Mouse (Mus musculus) T-helper 1 cell (primary cell): Measurements from ENCODE around the gene Gga2.

ENCODE experiments used
- in situ Hi-C: fragments of 300-600 bp; cut with MboI, MseI; formaldehyde crosslinking; loops from one replicate; pipeline ENCODE4 v1.15.1; 2025; ENCODE audit warnings: high pct_unique_total_duplicates

The Gga2 gene

DNA sequence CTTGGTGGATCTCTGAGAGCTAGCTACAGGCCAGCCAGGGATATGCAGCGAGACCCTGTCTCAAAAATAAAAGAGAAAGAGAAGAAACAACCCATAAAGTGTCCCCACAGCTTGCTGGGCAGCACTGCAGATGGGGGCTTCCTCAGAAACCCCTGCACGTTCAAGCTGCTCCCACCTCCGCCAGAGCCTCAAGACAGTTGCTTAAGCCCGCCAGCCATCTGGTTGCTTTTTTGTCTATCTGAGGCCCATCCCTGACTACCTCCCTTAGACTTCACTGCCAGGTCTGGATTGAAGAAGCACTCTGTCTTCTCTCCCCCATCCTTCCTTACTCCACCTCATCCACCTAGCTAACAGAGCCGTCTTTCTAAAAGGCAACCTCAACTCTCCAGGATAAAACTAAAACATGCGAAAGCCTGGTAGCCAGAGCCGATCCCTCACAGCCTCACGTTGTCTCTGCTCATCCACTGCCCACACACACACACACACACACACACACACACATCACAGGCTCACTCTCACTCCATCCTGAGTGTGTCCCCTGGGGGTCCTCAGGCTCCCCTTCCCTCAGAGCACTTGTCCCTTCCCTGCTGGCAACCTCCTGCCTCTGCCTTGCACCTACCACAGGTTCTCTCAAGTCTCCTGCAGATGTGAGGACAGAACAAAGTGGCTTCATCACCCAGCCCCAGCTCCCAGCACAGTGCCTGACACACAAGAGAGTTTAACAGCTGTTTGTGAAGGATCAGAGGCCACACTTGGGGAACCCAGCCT is 82.7 kb downstream of the Gga2 start:
- in situ Hi-C loops: no loop called here

DNA sequence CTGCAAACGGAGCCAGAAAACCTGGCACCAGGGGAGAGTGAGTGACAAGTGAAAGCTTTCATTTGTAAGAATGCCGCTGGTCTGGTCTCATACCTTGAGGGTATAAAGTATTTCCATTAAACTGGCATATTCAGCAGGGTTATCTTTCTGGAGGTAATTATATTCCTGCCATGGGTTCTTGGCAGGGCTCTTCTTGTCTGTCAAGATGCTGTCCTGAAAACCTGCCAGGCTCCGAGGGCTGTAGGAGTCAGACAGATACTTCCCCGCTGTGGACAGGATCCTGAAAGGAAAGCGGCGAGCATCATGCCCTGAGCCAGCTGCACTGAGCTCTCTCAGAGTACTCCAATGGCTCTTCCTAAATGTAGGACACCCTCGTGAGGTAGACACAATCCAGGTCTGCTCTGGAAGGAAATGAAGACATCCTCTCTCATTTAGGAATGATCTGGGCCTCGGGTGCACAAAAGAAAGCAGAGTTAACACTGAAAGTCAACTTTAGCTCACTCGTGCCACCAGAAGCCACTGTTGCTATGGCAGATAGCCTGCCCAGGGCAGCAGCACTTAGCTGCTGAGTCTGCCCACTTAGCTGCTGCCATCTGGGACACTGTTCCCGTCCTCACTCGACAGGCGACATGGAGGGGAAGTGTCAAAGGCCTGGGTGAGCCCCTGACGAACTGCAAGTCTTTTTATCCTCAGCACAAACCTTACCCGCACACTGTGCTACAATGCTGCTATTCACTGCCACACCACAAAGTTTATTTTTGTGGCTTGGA is 84.0 kb downstream of the Gga2 start:
- in situ Hi-C loops: no loop called here
